Mouse (Mus musculus): ENCODE measurements at regions not wholly inside any gene's neighbourhood (a gene's known extent, or its start where the extent isn't known, plus 50 kb on each side); places are given as distances from the start of the nearest gene placed in this dataset.

DNA sequence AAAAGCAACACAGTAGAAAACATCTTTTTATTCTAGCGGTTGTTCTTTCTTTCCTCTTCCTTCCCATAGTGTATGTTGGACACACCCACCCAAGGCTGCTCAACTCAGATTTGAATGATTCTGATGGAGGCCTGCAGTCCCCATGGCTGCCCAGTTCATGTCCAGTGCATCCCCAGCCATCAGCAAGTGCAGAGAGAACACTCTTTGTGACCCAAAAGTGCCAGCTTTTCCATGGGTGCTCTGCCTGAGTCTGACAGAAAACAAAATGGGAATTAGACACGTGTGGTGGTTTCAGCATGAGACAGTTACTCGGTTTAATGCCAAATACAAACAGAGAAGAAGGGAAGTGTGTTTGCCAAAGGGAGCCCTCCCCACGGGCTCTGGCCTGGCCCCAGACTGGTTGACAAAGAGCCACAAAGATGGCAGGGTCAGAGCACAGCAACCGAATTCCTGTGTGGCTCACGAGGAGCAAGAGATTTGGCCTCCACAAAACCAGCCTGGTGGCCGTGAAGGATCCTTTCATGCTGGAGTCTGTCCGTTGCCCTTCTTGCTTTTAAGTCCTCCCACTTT lies 60.6 kb upstream of the Pax6 start:
- H3K36me3 ChIP-seq (replicated peaks in 1 of 2; ENCODE audit: control insufficient read depth in 1 of 2, insufficient read depth in 1 of 2, low read length in 1 of 2), result no peaks in the 10 kb centered on the region
- dilution Hi-C loops (cut with MboI; ENCODE audit: extremely low pct_ligation_motif_present, extremely low pct_unique_long_range_greater_than_20kb, low sequenced_read_pairs), result no loop called here

DNA sequence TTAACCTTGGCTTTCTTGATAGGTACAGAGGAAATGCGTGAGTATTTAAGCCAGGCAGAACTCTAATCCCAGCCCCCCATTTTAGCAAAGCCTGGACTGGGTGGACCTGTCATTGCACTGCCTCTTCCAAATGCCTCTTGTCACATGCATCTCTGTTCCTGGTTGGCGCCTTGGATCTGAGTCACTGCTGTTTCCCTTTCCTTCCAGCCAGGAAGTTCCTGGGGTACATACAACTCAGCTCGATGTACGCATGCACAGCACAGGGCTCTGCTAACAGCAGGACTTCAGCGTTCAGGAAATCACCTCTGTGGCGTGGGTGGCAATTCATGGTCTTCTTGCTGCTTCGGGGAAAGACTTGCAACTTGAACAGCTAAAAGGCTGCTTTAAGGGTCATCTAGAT lies 59.9 kb upstream of the Pax6 start:
- DNase-seq (ENCODE audit: extremely low read depth), result no peak
- Histone ChIP-seq H3K79me2 (replicated peaks; ENCODE audit: control insufficient read depth, extremely low read depth, insufficient read depth, poor library complexity, severe bottlenecking) (no peaks in the 10 kb centered on the region), H3K27ac (ENCODE audit: insufficient read depth, low read depth) (no peak overlapping the region), H3K36me3 (replicated peaks in 1 of 2; ENCODE audit: control insufficient read depth in 1 of 2, insufficient read depth in 1 of 2, low read length in 1 of 2) (no peaks in the 10 kb centered on the region), H3K4me3 (replicated peaks in 1 of 3; ENCODE audit: low read depth in 2 of 3, low read length in 2 of 3, poor library complexity in 1 of 3) (no peak overlapping the region), H3K9ac (ENCODE audit: insufficient read depth, low read depth) (no peak overlapping the region), H3K27me3 (replicated peaks) (no peaks in the 10 kb centered on the region), H3K4me1 (ENCODE audit: control insufficient read depth in 1 of 2, insufficient read depth in 2 of 2) (no peaks in the 10 kb centered on the region), H3K4me2 (ENCODE audit: insufficient read depth, low read depth, poor library complexity, severe bottlenecking) (no peak overlapping the region), H3K9me3 (replicated peaks; ENCODE audit: low read length) (no peaks in the 10 kb centered on the region)
- TF ChIP-seq RCOR1 (conservative IDR thresholded peaks at IDR 0.05; ENCODE audit: low read depth, low read length) (no peak), UBTF (IDR thresholded peaks at IDR 0.05; ENCODE audit: low read depth, low read length) (no peak), ZKSCAN1 (IDR thresholded peaks at IDR 0.05; ENCODE audit: borderline replicate concordance, low read depth, low read length) (no peak), MAX (IDR thresholded peaks at IDR 0.05; ENCODE audit: low read length) (no peak), USF1 (IDR thresholded peaks at IDR 0.05; ENCODE audit: low read depth, low read length) (no peak), TBP (conservative IDR thresholded peaks at IDR 0.05; ENCODE audit: low read depth, low read length) (no peak), MAZ (IDR thresholded peaks at IDR 0.05; ENCODE audit: low read depth, low read length) (no peak), TCF12 (IDR thresholded peaks at IDR 0.05; ENCODE audit: low read depth, low read length) (no peak), MXI1 (IDR thresholded peaks at IDR 0.05; ENCODE audit: low read depth, low read length) (no peak), NELFE (IDR thresholded peaks at IDR 0.05; ENCODE audit: low read depth, low read length) (no peak), MAFK (IDR thresholded peaks at IDR 0.05; ENCODE audit: insufficient replicate concordance, low read length) (no peak), E2F4 (IDR thresholded peaks at IDR 0.05; ENCODE audit: insufficient replicate concordance, low read depth, low read length) (no peak), CHD2 (IDR thresholded peaks at IDR 0.05; ENCODE audit: low read length) (no peak), USF2 (conservative IDR thresholded peaks at IDR 0.05; ENCODE audit: low read depth, low read length) (no peak), ELF1 (IDR thresholded peaks at IDR 0.05; ENCODE audit: low read depth, low read length) (no peak), MEF2A (IDR thresholded peaks at IDR 0.05; ENCODE audit: borderline replicate concordance, low read depth, low read length) (no peak), BHLHE40 (IDR thresholded peaks at IDR 0.05; ENCODE audit: low read depth, low read length) (no peak), RAD21 (IDR thresholded peaks at IDR 0.05; ENCODE audit: low read depth, low read length) (no peak), ZC3H11A (IDR thresholded peaks at IDR 0.05; ENCODE audit: low read depth, low read length) (no peak)
- dilution Hi-C loops (cut with MboI; ENCODE audit: extremely low pct_ligation_motif_present, extremely low pct_unique_long_range_greater_than_20kb, low sequenced_read_pairs) (no loop called here), in situ Hi-C loops (cut with MboI; ENCODE audit: low pct_ligation_motif_present, low pct_unique_long_range_greater_than_20kb, low sequenced_read_pairs) (loop anchor here (25.0 kb wide), 1 partner anchor 579 kb away; no protein-coding TSS in a partner anchor)

More for the DNA sequence above, 60.6 kb upstream of the Pax6 start:
- Histone ChIP-seq H3K4me3 (replicated peaks in 1 of 3; ENCODE audit: low read depth in 2 of 3, low read length in 2 of 3, poor library complexity in 1 of 3) (no peak overlapping the region), H3K9me3 (replicated peaks; ENCODE audit: low read length) (no peaks in the 10 kb centered on the region), H3K27me3 (replicated peaks) (no peaks in the 10 kb centered on the region), H3K79me2 (replicated peaks; ENCODE audit: control insufficient read depth, extremely low read depth, insufficient read depth, poor library complexity, severe bottlenecking) (no peaks in the 10 kb centered on the region), H3K4me1 (ENCODE audit: control insufficient read depth in 1 of 2, insufficient read depth in 2 of 2) (no peaks in the 10 kb centered on the region), H3K4me2 (ENCODE audit: insufficient read depth, low read depth, poor library complexity, severe bottlenecking) (no peak overlapping the region), H3K27ac (ENCODE audit: insufficient read depth, low read depth) (no peak overlapping the region), H3K9ac (ENCODE audit: insufficient read depth, low read depth) (no peak overlapping the region)
- DNase-seq (ENCODE audit: extremely low read depth), result no peak
- no peak for TF ChIP-seq BHLHE40 (IDR thresholded peaks at IDR 0.05; ENCODE audit: low read depth, low read length)
- TF ChIP-seq CTCF (conservative IDR thresholded peaks at IDR 0.05 in 1 of 2, IDR thresholded peaks at IDR 0.05 in 1 of 2; ENCODE audit: low read depth in 2 of 2, low read length in 2 of 2), result no peak
- in situ Hi-C loops (cut with MboI; ENCODE audit: low pct_ligation_motif_present, low pct_unique_long_range_greater_than_20kb, low sequenced_read_pairs), result loop anchor here (25.0 kb wide), 1 partner anchor 579 kb away; no protein-coding TSS in a partner anchor
